Mouse (Mus musculus) liver, adult 2 months (tissue): ENCODE measurements around the gene Exosc1. TPM values are rescaled to one million over a fixed set of nuclear protein-coding genes. Genes with fewer than 3 reads are reported as not detected.
A peak's percentile ranks its signal among the peaks of the same experiment; 100 is the strongest.

Source experiments
- DNase-seq: peaks from one replicate; pipeline ENCODE4 v3.0.0-alpha.2; 2011; ENCODE audit warnings: low read depth, low spot score; ENCODE audit errors: extremely low read depth
- H3K27ac ChIP-seq: fragments of 200-500 bp; replicated peaks from 2 replicates; pipeline ENCODE4 v1.5.1; 2012; ENCODE audit warnings: low read depth, mild to moderate bottlenecking, control low read depth, inconsistent platforms, low read length; ENCODE audit not compliant: insufficient read depth
- H3K27me3 ChIP-seq: fragments of 200-500 bp; 2 replicates; pipeline ENCODE4 v1.6.1; 2012; ENCODE audit warnings: mild to moderate bottlenecking, moderate library complexity, low read length, inconsistent platforms; ENCODE audit not compliant: control insufficient read depth, insufficient read depth
- H3K36me3 ChIP-seq: fragments of 200-500 bp; 2 replicates; pipeline ENCODE4 v1.6.1; 2012; ENCODE audit warnings: low read length, inconsistent platforms; ENCODE audit not compliant: control insufficient read depth, insufficient read depth
- H3K4me1 ChIP-seq: fragments of 200-500 bp; 2 replicates; pipeline ENCODE4 v1.6.1; 2011; ENCODE audit warnings: low read length; ENCODE audit not compliant: control insufficient read depth, insufficient read depth
- H3K4me3 ChIP-seq: fragments of 200-500 bp; 2 replicates; pipeline ENCODE4 v1.5.1; 2011; ENCODE audit warnings: low read depth, mild to moderate bottlenecking, control low read depth, low read length, moderate library complexity; ENCODE audit not compliant: insufficient read depth
- H3K79me2 ChIP-seq: fragments of 200-500 bp; 2 replicates; pipeline ENCODE4 v1.6.1; 2012; ENCODE audit warnings: inconsistent platforms, mild to moderate bottlenecking, low read length, moderate library complexity; ENCODE audit not compliant: control insufficient read depth, insufficient read depth
- H3K9ac ChIP-seq: fragments of 200-500 bp; 2 replicates; pipeline ENCODE4 v1.6.1; 2012; ENCODE audit warnings: low read depth, mild to moderate bottlenecking, control low read depth, inconsistent platforms, low read length
- CTCF ChIP-seq: fragments of 200-500 bp; IDR thresholded peaks from 2 replicates; pipeline ENCODE4 v1.5.1; 2011; ENCODE audit warnings: low read depth, low read length, control low read depth
- POLR2A ChIP-seq: fragments of 200-500 bp; IDR thresholded peaks from 2 replicates; pipeline ENCODE4 v1.6.1; 2011; ENCODE audit warnings: low read length, control low read depth; ENCODE audit not compliant: insufficient read depth; ENCODE audit errors: extremely low read depth
- WGBS: fragments of 180-500 bp; shearing (Covaris S2); methylation state at CpG from one replicate; pipeline ENCODE4 v1.1.7; 2018; 5-methylcytosine and 5-hydroxymethylcytosine counted together
- polyA plus RNA-seq: library from polyadenylated mRNA; depleted of rRNA; stranded (reverse); fragments of >200 nt; gene quantifications from 2 replicates; pipeline ENCODE4 v1.2.3, GENCODE M21; 2012
- total RNA-seq: library from RNA; depleted of rRNA; stranded (reverse); fragments of >200 nt; gene quantifications from 2 replicates; pipeline ENCODE4 v1.2.3, GENCODE M21; 2014

The Exosc1 gene
- total and polyA plus RNA-seq, 2 experiments = 6.5 to 8.2 TPM

GRCm38 (mm10) chr19:41905246-41905645 lies 28.0 kb downstream of the Exosc1 start:
- WGBS = 82% methylated on average over 2 of the region's 2 CpGs
- DNase-seq = peak; percentile 61
- H3K9ac ChIP-seq = no peak overlapping the region
- no peaks in the 10 kb centered on the region; the same call in 1 of the 2 replicates for H3K4me1 ChIP-seq
- no peaks in the 10 kb centered on the region for H3K36me3 ChIP-seq
- no peaks in the 10 kb centered on the region for H3K79me2 ChIP-seq
- H3K4me3 ChIP-seq = no peak overlapping the region
- H3K27ac ChIP-seq = no peak overlapping the region
- no peaks in the 10 kb centered on the region for H3K27me3 ChIP-seq
- TF ChIP-seq POLR2A (no peak), CTCF (no peak)

GRCm38 (mm10) chr19:41902848-41903593 lies 30.2 kb downstream of the Exosc1 start:
- Histone ChIP-seq H3K4me1 (no peaks in the 10 kb centered on the region; the same call in none of the 2 replicates), H3K27ac (no peak overlapping the region), H3K9ac (no peak overlapping the region), H3K27me3 (no peaks in the 10 kb centered on the region), H3K79me2 (no peaks in the 10 kb centered on the region), H3K36me3 (no peaks in the 10 kb centered on the region), H3K4me3 (no peak overlapping the region)
- WGBS = 87% methylated on average over 10 of the region's 10 CpGs
- no peak for DNase-seq
- no peak for TF ChIP-seq POLR2A
- TF ChIP-seq CTCF = no peak

GRCm38 (mm10) chr19:41901696-41902095 lies 31.5 kb downstream of the Exosc1 start:
- 80% methylated on average over 2 of the region's 2 CpGs for WGBS
- H3K9ac ChIP-seq = no peak overlapping the region
- no peak overlapping the region for H3K27ac ChIP-seq
- no peak overlapping the region for H3K4me3 ChIP-seq
- H3K79me2 ChIP-seq = no peaks in the 10 kb centered on the region
- no peaks in the 10 kb centered on the region for H3K36me3 ChIP-seq
- no peaks in the 10 kb centered on the region; the same call in none of the 2 replicates for H3K4me1 ChIP-seq
- H3K27me3 ChIP-seq = no peaks in the 10 kb centered on the region
- DNase-seq = no peak
- TF ChIP-seq POLR2A (no peak), CTCF (no peak)

- TF ChIP-seq CTCF (no peak), POLR2A (no peak)
- no peak overlapping the region for H3K9ac ChIP-seq
- no peaks in the 10 kb centered on the region; the same call in none of the 2 replicates for H3K4me1 ChIP-seq
- H3K4me3 ChIP-seq = no peak overlapping the region
- 79% methylated on average over 8 of the region's 8 CpGs for WGBS
- no peaks in the 10 kb centered on the region for H3K36me3 ChIP-seq
- H3K79me2 ChIP-seq = no peaks in the 10 kb centered on the region
- no peak overlapping the region for H3K27ac ChIP-seq
- peak; percentile 15 for DNase-seq
- H3K27me3 ChIP-seq = no peaks in the 10 kb centered on the region
Observed at GRCm38 (mm10) chr19:41900495-41901090, 32.6 kb downstream of the Exosc1 start.

GRCm38 (mm10) chr19:41898860-41899259 lies 34.4 kb downstream of the Exosc1 start:
- peak; percentile 28; the same call in 1 of the 2 replicates for TF ChIP-seq CTCF
- no peak for TF ChIP-seq POLR2A
- Histone ChIP-seq H3K36me3 (no peaks in the 10 kb centered on the region), H3K27me3 (no peaks in the 10 kb centered on the region), H3K4me1 (peaks cover 7% of the 10 kb centered on the region), H3K27ac (no peak overlapping the region), H3K79me2 (no peaks in the 10 kb centered on the region), H3K9ac (no peak overlapping the region), H3K4me3 (no peak overlapping the region)
- DNase-seq = peak; percentile 55
- WGBS = 55% methylated on average over 4 of the region's 4 CpGs

- no peak for DNase-seq
- peak overlapping the region; percentile 66 for H3K4me3 ChIP-seq
- H3K27me3 ChIP-seq = no peaks in the 10 kb centered on the region
- no peaks in the 10 kb centered on the region for H3K36me3 ChIP-seq
- H3K4me1 ChIP-seq = peaks cover 7% of the 10 kb centered on the region
- 15% methylated on average over 18 of the region's 18 CpGs for WGBS
- TF ChIP-seq CTCF (no peak), POLR2A (no peak)
- no peak overlapping the region for H3K27ac ChIP-seq
- no peaks in the 10 kb centered on the region for H3K79me2 ChIP-seq
- H3K9ac ChIP-seq = 0 out of 2 replicates have a peak overlapping the region, but pooled peaks have one; percentile 11
Observed at GRCm38 (mm10) chr19:41896319-41896711, 36.9 kb downstream of the Exosc1 start.
